Mouse (Mus musculus): ENCODE measurements around the gene Ncam1.

Ncam1 gene

DNA sequence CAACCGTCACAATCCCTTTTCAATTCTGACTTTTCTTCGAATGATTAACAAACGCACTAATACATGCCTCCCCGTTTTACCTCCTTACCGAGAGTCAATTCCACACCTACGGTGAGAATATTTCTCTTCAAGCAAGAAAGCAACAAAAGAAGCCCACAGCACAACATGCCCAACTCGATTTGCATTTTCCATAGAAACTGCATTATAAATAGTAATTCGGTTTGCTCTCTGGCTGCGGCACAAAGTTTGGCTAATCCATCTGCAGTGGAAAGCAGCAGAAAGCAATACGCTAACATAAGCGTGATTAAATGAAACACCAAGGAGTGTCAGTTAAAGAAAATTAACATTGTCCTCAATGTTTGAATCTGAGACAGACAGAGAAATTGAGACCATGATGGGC is 177.0 kb downstream of the Ncam1 start:
- DNase-seq (ENCODE audit: low spot score in 2 of 2), result no peak

DNA sequence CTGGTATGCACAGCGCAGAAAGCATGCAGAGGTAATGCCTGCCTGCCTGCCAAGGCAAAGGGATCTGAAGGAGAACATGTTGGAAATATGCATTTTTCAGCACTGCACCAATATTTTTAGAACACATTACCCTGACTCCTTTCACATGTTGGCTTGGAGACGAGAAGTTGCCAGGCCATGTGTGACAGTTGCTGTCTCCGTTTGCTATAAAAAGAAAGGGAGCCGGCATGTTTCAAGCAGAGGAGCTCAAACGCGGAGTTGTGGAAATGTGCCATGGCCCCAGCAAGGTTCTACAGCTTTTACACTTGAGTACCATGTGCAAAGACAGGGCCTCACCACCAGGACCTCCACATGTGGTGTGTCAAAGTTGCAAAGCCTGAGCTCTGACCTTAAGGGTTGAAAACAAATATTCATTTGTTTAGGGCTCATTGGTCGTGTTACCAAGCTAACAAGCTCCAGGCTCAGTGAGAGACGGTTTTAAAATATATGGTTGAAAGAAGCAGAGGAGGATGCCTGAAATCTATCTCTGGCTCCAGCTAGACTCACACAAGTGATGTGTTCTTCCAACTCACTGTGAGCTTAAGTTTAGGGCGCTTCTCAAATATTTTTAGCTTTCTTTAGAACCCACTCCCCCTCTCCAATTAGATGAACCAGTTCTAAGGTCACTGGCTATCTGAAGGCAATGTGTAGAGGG is 179.9 kb downstream of the Ncam1 start:
- no peak for DNase-seq (ENCODE audit: low spot score in 2 of 2)

DNA sequence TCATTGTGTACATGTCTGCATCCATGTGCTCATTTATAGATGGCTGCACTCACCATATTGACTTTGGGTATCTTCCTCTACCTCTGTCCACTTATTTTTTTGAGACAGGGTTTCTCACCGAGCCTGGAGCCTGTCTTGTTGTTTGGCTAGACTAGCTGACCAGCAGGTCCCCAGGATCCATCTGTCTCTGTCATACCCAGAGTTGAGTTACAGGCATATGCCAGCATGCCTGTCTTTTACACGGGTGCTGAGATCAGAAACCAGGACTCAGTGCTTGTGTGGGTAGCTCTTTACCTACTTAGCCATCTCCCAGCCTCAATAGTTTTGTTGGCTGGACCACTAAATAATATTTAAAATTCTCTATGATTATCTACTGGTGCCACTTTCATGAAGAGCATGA is 180.5 kb downstream of the Ncam1 start:
- DNase-seq (ENCODE audit: low spot score in 2 of 2), result no peak

DNA sequence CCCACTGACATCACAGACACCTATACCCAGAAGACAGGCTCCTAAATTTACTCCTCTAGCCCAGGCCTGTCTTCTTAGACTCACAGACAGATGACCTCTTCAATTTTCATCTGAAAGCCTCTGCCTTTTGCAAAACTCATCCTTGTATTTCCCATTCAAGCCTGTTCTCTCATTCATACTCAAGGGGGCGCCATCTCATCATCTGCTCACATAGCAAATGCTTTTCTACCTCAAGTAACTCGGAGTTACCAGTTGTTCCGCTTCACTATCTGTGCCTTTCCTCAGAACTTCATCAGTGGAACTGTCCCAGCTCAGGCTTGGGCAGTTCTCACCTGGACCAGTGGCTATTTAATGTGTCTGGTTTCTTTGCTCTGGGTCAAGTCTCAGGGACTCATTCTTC is 181.5 kb downstream of the Ncam1 start:
- DNase-seq (ENCODE audit: low spot score in 2 of 2), result no peak

DNA sequence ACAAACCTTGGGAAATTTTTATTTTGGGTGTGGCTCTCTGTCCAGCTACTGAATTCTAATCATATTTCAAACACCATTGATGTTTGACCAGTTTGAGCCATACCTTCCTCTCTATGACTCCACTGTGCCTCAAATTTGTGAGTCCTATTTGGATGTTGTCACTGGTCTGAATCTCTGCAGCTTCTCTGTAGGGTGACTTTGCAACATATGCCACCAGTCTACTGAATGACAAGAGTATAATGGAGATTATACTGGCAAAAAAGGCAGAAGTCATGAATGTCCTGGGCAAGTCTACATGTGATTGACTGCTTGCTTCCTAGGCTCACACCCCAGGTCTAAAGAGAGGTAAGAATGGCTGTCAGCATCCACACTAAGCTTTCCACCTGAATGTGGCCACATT is 186.3 kb downstream of the Ncam1 start:
- DNase-seq (ENCODE audit: low spot score in 2 of 2), result no peak

DNA sequence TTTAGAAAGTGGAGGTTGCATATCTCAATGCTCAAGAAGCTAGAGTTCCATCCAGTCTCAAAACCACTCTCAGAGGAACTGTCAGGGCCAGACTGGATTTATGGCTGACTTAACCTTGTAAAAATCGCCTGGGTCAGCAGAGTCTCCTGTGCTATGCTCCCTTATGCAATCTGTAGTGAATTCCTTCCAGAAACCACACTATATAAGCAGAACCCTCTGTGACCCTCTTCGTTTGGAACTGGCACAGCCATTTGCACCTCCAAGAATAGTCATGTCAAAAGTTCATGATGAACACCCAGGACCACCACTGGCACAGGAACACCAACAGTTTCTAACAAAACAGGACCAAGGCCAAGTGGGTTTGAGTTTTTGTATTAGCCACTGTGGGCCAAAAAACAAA is 190.5 kb downstream of the Ncam1 start:
- DNase-seq (ENCODE audit: low spot score in 2 of 2), result no peak

DNA sequence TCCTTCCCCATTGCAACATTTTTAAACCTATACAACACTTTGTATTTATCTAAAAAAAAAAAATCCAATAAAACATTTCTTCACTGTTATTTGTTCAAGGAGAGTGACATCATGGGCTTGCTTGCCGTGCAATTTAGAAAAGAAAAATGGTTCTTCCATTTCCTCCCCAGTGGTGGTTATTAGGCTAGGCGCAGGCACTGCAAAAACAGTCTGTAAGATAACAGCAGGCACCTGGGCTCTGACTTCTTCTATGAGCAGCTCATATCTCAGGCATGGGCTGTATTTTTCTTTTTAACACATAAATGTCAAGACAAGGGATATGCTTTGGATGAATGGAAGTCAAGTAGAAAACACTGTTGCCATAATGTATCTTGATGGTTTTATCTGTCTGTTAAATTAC is 192.0 kb downstream of the Ncam1 start:
- DNase-seq (ENCODE audit: low spot score in 2 of 2), result no peak

DNA sequence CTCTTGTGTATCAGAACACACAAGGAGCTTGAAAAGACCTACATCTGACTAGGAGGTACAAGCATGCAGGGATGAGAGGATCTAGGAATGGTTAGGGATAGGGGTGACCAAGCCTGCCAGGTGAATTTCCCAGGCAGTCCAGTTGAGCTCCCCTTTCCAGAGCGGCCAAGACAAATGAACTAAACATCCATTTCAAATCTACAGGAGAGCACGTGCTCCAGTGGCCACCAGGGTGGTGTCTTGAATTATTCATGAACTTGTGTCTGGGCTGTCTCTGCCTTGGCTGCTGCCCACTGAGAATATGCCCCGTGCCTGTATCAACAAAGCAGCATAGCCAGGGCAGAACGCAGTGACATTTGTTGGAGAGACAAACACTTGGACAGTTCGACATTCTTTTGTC is 192.4 kb downstream of the Ncam1 start:
- no peak for DNase-seq (ENCODE audit: low spot score in 2 of 2)

DNA sequence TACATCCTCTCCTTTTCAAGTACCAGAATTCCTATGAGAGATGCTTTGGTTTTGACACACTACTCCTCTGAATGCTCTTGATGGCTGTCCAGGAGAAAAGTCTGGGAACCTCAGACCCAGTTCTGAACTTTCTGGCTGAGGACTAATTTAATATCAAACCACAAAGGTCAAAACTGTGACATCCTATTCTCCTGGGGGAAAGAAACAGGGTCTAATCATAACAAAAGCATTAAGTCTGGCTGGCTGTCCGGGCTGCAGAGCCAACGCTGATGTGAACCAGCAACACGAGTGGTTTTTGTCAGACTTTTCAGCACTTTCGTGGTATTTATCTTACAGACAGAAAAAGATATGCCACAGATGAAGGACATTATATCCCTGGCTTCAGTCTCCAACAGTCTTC is 192.9 kb downstream of the Ncam1 start:
- no peak for DNase-seq (ENCODE audit: low spot score in 2 of 2)

DNA sequence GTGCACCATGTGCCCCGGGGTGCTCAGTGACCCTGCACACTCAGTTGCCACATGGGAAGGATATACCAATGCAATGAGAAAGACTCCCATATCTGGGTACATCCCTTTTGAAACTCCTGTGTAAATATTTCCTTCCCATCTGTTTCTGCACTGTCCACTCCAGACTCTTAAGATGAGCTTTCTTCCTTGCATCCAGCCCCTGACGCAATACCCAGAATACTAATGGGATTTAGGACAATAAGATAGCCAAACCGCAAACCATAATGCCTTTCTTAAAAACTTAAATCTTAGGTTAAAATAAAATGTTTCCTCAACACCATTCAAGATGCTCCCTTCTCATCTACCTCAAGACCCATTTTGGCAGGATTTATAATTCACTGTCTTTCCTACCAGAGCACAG is 193.4 kb downstream of the Ncam1 start:
- no peak for DNase-seq (ENCODE audit: low spot score in 2 of 2)

DNA sequence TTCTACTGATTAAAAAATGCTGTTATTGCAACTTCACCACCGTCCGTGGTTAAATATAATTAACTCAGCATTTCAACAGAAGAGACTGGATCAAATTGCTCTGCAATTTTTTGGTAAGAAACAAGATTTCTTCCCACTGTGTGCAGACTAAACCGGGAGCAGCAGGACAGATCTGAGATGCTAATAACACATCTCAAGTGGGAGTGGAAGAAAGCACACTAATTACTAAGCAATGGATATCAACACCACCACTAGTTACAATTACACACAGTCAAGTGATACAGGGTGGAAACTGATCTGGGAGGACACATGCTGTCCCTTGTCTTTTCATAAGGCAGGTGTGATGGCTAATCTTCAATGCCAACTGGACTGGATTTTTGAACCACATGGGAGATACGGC is 197.5 kb downstream of the Ncam1 start:
- DNase-seq (ENCODE audit: low spot score in 2 of 2), result no peak

DNA sequence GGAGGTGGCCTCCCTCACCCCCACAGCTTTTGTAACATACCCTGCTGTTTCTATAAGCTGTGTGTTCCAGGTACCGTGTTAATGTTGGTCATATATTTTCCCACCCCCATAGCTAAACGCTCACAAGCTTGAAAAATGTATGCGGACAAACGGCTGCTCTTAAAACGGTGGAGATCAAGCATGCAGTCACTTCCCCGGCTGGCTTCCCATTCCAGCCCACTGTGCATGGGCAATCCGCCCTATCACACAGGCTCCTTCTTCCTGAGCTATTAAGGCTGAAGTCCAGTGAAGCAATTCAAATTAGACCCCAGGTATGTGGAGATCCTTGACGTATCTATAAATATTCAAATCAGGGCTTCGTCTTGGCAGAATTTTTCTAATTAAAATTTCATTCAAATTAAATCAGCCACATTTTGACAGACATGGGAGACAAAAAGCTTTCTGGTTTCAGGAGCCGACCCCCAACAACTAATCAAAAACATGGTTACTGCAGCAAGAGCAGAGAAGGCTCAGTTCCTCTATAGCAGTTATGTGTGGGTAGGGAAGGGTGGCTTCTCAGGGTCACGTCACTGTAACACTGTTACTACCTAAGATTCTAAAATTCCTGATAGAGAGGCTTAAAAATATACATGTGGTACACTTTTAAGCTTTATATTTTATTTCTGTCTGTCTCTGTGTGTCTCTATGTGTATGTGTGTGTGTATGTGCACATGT is 202.9 kb downstream of the Ncam1 start:
- DNase-seq (ENCODE audit: low spot score in 2 of 2), result no peak

DNA sequence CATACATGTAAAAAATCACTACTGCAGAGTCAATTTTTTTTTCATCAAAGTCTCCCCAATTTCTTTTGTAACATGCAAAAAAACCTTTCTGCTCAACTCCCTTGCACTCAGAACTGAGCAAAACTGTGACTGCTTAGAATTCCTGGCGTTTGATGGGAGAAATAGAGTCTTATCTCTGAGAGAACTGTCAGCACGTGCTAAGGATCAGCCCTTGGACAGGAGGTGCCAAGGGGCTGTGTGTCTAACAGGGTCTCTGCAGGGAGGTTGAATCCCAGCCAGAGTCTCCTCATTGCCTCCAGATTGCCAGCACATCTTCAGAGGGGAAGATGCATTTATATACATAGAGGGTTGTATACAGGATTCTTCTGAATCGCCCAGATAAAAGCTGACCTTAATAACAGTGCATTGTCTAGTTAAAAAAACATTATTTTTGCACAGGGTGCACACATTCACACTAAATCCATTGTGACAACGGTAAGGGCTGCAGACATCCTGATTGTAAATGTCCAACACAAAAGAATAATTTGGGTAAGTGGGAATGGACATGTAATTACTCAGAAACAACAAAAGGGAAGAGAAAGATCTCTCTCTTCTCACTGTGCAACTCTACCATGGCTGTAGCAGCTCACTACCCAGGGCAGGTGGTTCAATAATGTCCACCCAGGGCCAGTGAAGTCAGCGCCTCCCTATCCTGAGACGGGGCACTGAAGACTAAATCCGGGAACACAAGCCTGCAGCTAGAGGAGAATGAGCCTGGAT is 203.7 kb downstream of the Ncam1 start:
- no peak for DNase-seq (ENCODE audit: low spot score in 2 of 2)

DNA sequence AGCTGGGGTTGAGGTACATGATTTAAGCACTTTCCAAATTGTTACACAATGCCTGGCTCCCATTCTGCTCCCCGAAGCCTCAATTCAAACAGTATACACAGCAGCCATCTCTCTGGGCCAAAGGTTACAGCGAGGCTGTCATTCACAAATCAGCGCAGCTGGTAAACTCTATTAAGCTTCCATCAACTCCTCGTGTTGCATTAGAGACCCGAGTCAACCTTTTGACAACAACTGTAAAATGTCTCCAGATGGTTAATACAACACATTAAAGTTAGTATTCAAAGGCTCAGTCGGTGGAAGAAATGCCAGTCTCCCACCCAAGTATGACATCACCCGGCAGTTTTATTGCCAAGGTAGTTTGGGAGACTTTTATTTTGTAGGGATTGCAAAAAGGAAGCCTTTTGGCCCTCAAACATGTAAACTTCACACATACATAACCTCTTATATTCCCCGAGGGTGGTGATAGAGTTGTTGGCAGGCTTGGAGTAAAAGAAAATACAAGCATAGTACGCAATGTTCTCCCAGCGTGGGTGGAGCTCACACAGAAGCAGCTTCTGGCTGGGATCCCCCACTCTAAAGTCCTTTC is 204.7 kb downstream of the Ncam1 start:
- no peak for DNase-seq (ENCODE audit: low spot score in 2 of 2)

DNA sequence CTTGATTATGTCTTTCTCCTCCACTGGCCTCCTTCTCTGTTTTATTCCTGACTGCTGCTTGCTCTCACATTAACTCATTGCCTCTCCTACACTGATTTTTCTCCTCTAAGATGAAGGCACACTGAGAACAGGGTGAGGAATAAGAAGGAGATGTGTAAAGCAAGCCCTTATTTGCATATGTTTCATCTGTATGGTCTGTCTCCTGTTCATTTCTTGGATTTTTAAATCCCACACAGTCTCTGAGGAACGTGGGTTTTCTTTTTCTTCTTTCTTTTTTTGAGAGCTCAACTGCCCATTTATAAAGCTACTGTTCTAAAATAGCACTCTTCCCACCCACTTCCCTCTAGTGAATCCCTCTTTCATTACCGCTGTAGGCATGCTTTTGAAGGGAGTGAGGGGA is 206.7 kb downstream of the Ncam1 start:
- DNase-seq (ENCODE audit: low spot score in 2 of 2), result no peak

DNA sequence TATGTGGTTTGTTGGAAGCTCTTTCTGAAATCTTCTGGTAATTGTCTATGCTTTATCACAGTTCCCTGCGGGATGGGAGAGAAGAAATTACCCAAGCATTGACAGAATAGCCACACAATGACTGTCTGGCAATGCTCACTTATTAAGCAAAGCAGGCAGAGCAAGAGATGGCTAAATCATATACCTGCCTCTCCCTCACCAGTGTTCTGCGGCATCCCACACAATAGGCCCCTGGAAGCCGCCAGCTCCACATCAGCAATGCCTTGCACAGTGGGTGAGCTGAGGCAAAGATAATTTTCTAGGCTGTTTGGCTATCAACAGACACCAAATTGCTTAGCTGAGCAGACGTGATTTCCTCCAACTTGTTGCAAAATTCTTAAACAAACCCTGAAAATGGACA is 208.5 kb downstream of the Ncam1 start:
- DNase-seq (ENCODE audit: low spot score in 2 of 2), result no peak

DNA sequence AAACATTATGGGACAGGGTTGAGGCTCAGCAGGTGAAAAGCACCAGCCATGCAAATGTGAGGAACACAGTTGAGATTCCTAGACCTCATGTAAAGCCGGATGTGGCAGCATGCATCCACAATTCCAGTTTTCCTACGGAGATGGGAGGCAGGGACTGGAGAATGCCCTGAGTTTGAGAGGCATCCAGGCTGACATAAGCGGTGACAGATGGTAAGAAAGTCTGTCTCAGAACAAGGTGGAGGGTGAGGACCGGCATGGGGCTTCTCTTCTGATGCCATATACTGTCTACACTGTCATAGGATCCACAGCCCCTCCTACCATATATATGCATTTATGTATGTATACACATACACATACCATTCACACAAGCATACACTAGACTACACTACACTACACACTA is 221.6 kb downstream of the Ncam1 start:
- DNase-seq (ENCODE audit: low spot score in 2 of 2), result no peak

DNA sequence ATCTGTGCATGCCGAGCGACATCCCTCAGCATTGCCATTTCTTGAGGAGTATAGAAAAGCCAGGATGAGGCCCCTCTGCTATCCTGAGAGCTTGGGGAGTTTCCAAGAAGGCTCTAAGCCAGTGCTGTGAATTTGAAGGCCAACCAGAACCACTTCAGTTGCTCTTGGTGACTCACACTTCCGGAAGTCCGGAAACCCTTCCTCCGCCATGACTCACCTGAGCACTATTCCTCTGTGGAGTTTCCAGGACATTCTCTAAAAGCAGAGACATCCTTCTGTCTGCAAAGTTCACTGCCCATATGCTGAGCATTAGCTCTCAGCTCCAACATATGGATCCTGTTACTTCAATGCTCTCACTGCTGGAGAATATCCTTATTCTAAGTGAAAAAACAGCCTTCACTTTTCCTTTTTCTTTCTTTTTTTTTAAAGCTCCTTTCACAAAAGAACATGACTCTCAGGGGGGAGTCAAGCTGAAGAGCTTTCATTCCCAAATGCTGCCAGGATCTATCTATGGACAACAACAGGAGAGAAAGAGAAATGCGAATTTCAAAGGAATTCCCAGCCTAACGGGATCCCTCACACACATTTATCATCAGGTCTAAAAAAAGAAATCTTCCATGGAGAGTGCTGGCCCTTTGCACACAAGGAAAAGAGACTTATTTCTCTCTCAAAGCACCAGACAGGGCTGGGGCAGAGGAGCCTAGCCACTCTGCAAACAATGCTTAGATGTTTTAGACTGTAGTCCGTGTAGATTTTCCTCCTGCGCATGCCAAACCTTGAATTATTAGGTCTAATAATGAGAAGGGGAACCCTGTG is 226.8 kb downstream of the Ncam1 start:
- DNase-seq (ENCODE audit: low spot score in 2 of 2), result no peak

DNA sequence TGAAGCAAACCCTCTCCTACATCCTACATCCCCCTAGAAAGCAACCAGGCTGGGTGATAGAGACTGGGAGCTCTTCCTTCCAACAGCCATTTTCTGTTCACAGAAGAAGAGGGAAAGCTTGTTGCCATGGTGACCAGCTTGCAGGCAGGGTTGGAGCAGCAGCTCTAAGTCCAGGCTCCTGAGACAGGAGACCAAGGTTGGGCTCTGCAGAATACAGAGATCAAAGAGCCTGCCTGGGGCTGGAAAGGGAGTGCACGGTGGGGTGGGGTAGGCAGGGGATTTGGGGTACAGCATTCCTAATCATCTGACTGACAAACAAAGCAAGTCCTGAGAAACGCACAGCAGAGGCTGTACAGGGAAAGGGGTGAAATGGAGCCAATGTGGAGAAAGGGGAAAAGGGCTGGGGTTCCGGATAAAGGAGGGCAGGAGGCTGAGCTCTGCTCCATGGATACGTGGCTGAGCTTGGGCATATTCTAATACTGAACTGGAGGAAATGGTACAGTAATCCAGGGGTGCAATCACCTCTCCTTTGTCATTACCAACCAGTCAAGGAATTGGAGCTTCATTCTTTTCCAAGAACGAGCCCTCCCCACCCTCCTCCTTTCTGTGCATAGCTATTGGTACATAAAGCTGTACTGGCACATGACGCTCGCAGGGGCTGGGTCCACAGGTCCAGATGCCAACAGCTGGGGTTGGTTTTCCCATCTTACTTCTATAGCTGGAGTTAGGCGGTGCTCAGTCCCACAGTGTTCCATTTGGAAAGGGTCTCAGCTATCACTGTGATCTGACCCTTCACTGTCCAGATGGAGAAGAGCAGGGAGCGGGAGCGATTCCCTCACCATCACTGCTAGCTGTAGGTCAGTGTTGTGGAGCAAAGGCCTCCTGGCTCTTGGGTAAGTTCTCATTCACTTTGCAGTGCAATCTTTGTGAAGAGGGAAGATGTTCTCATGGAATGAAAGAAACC is 227.7 kb downstream of the Ncam1 start:
- DNase-seq (ENCODE audit: low spot score in 2 of 2), result no peak

DNA sequence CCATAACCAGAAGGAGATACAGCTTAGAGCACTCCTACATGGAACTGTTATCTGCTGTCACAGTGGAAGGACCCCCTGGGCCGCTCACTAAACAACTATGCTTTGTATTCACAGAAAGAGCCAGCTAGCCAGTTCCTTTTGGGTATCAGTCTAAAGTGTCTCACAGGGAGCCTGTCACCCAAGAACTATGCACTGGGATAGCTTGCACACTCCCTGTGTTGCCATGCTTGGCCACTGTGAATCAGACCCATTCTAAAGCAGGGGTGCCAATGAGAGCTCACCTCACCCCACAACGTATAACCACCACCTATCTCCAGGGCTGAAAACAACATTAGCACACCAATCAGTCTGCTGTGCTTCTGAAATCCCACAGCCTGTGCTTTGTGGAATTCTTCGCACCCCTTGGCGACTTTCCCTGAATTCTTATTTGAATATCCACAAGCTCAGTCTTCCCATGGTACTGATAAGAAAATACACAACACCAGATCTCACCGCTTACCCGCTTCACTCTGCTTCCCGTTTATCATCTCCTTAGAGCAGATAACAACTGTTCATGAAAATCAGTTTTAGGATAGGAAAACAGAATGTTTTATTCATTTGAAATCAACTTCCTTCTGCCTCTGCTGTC is 228.6 kb downstream of the Ncam1 start:
- DNase-seq (ENCODE audit: low spot score in 2 of 2), result no peak
